Mouse (Mus musculus): Measurements from ENCODE around the gene Dnajc28. TPM values are rescaled to one million over a fixed set of nuclear protein-coding genes. Genes with fewer than 3 reads are reported as not detected.

The Dnajc28 gene
- total and polyA plus RNA-seq, 2 experiments from 2014 or later: 3.6 to 6.1 TPM

GRCm38 (mm10) chr16:91564580-91565291 is 54.1 kb downstream of the Dnajc28 start:
- no peak overlapping the region for H3K9ac ChIP-seq
- 82% methylated on average over 4 of the region's 4 CpGs for WGBS
- H3K36me3 ChIP-seq (ENCODE audit: insufficient read depth): peaks cover 34% of the 10 kb centered on the region
- no peak overlapping the region for H3K4me3 ChIP-seq (ENCODE audit: low read depth, low read length)
- no peaks in the 10 kb centered on the region for H3K4me1 ChIP-seq (ENCODE audit: insufficient read depth)
- no peak overlapping the region for H3K27ac ChIP-seq (ENCODE audit: low read depth, low read length)
- no peak overlapping the region for H3K4me2 ChIP-seq (ENCODE audit: low read depth)
- DNase-seq (no peak), ATAC-seq (no peak)
- TF ChIP-seq CTCF (IDR thresholded peaks at IDR 0.05; ENCODE audit: low read depth): no peak
- no peaks in the 10 kb centered on the region for H3K27me3 ChIP-seq (ENCODE audit: insufficient read depth, low read length)
- no peaks in the 10 kb centered on the region for H3K9me3 ChIP-seq (ENCODE audit: low read length)

Other genes with a start within 250 kb of the Dnajc28 start
- gene Ifnar2, start 246.2 kb downstream of the Dnajc28 start, total RNA-seq (2014; rRNA removed): 24.5 and 25.5 TPM in 2 replicates
- 53.1 and 58.1 TPM in 2 replicates for gene Ifnar2, start 246.2 kb downstream of the Dnajc28 start, polyA plus RNA-seq (2015; fragmentation: Nextera tagmentation; extraction: Ambion mirVana)
- 6.1 TPM in 1 of 2 replicates, not detected in the other for gene Gm21970, start 227.3 kb downstream of the Dnajc28 start, total RNA-seq (2014; rRNA removed)
- gene Gm21970, start 227.3 kb downstream of the Dnajc28 start, polyA plus RNA-seq (2015; fragmentation: Nextera tagmentation; extraction: Ambion mirVana): not detected in 2 replicates
- 5.0 and 7.9 TPM in 2 replicates for gene Il10rb, start 212.9 kb downstream of the Dnajc28 start, total RNA-seq (2014; rRNA removed)
- 9.2 and 11.1 TPM in 2 replicates for gene Il10rb, start 212.9 kb downstream of the Dnajc28 start, polyA plus RNA-seq (2015; fragmentation: Nextera tagmentation; extraction: Ambion mirVana)
- 76.7 and 82.6 TPM in 2 replicates for gene Ifnar1, start 133.8 kb downstream of the Dnajc28 start, total RNA-seq (2014; rRNA removed)
- 22.7 and 33.6 TPM in 2 replicates for gene Ifnar1, start 133.8 kb downstream of the Dnajc28 start, polyA plus RNA-seq (2015; fragmentation: Nextera tagmentation; extraction: Ambion mirVana)
- gene Ifngr2, start 72.0 kb downstream of the Dnajc28 start, total RNA-seq (2014; rRNA removed): 61.8 and 63.0 TPM in 2 replicates
- gene Ifngr2, start 72.0 kb downstream of the Dnajc28 start, polyA plus RNA-seq (2015; fragmentation: Nextera tagmentation; extraction: Ambion mirVana): 112 and 146 TPM in 2 replicates
- 65.2 and 65.6 TPM in 2 replicates for gene Tmem50b, start 21.2 kb downstream of the Dnajc28 start, total RNA-seq (2014; rRNA removed)
- 98.8 and 102 TPM in 2 replicates for gene Tmem50b, start 21.2 kb downstream of the Dnajc28 start, polyA plus RNA-seq (2015; fragmentation: Nextera tagmentation; extraction: Ambion mirVana)
- 36.7 and 41.8 TPM in 2 replicates for gene Gart, start 27.9 kb upstream of the Dnajc28 start, total RNA-seq (2014; rRNA removed)
- 35.9 and 44.0 TPM in 2 replicates for gene Gart, start 27.9 kb upstream of the Dnajc28 start, polyA plus RNA-seq (2015; fragmentation: Nextera tagmentation; extraction: Ambion mirVana)
- gene Son, start 28.5 kb upstream of the Dnajc28 start, total RNA-seq (2014; rRNA removed): 220 and 279 TPM in 2 replicates
- gene Son, start 28.5 kb upstream of the Dnajc28 start, polyA plus RNA-seq (2015; fragmentation: Nextera tagmentation; extraction: Ambion mirVana): 56.9 and 76.7 TPM in 2 replicates
- gene Donson, start 69.7 kb upstream of the Dnajc28 start, total RNA-seq (2014; rRNA removed): 21.9 and 25.8 TPM in 2 replicates
- 9.8 and 12.3 TPM in 2 replicates for gene Donson, start 69.7 kb upstream of the Dnajc28 start, polyA plus RNA-seq (2015; fragmentation: Nextera tagmentation; extraction: Ambion mirVana)
- 62.5 and 69.5 TPM in 2 replicates for gene Cryzl1, start 109.9 kb upstream of the Dnajc28 start, total RNA-seq (2014; rRNA removed)
- 94.8 and 97.1 TPM in 2 replicates for gene Cryzl1, start 109.9 kb upstream of the Dnajc28 start, polyA plus RNA-seq (2015; fragmentation: Nextera tagmentation; extraction: Ambion mirVana)
- 79.2 and 90.5 TPM in 2 replicates for gene Itsn1, start 110.3 kb upstream of the Dnajc28 start, total RNA-seq (2014; rRNA removed)
- gene Itsn1, start 110.3 kb upstream of the Dnajc28 start, polyA plus RNA-seq (2015; fragmentation: Nextera tagmentation; extraction: Ambion mirVana): 30.1 and 43.5 TPM in 2 replicates

All from forebrain, postnatal 0 days (tissue).